Mouse (Mus musculus) large intestine, adult 2 months (tissue): ENCODE results near the gene Zdhhc20. TPM values are rescaled to one million over a fixed set of nuclear protein-coding genes. Genes with fewer than 3 reads are reported as not detected.
"Not testable (repeated sequence)": the region's sequence is repeated elsewhere in the genome, so short reads cannot be mapped to it uniquely, and the experiment has no call there.

Experiments
- DNase-seq: peaks from one replicate; pipeline ENCODE4 v3.0.0-alpha.2; 2012; ENCODE audit warnings: low read depth, low spot score
- WGBS: fragments of 180-500 bp; shearing (Covaris S2); methylation state at CpG from one replicate; pipeline ENCODE4 v1.1.7; 2018; 5-methylcytosine and 5-hydroxymethylcytosine counted together
- polyA plus RNA-seq: library from polyadenylated mRNA; depleted of rRNA; stranded (reverse); fragments of >200 nt; gene quantifications from 2 replicates; pipeline ENCODE4 v1.2.3, GENCODE M21; 2012

The Zdhhc20 gene
- polyA plus RNA-seq, 1 experiment = 5.2 TPM

DNA sequence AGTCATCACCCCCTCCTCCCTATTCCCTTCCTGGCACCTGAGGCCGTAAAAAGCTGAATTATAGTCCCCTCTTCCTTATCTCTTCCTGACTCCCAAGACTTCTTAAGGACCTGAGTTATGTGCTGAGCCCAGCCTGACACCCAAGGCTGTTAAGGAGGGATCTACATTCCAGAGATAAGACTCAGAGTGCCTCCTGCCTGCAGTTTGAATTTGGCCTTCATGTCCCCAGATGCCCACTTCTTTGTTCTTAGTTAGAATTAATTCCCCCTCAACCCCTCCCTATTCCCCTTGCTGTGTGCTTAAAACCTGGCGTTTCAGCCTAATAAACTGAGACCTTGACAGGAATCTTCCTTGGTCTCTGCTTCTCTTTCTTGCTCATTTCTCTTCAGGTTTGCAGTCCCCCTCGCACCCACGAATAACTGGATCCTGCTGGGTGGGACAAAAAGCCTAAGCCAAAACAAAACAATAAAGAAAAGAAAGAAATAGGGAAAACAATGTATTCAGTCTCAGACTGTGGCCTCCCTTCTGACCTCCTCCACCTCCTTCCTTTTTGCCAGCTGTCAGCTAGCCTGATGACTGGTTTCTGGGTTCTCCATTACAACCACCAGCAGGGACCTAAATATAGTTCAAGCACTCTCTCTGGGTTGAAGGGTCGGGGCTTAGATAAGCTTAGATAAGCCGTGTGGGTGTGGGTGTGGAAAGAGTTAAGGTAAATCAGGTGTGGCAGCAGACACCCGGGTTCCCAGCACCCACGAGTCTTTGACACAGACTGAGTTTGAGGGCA lies 6.2 kb upstream of the Zdhhc20 start:
- 50% methylated on average over 8 of the region's 8 CpGs for WGBS

DNA sequence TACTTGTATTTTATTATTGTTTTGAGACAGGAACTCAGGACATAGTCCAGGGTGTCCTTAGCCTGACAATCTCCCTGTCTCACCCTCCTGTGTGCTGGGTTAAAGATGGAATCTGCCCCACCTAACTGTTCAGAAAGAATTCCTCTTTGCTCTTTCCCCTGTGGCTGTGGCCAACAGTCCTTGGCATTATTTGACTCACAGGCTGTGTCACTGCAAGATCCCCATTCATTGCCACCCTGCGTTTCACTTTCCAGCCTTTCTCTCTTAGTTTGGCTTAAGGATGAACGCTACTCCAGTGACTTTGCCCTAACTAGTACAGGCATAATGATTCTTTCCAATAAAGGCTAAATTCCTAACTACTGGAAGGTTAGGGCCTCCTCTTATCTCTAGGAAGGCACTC lies 4.3 kb upstream of the Zdhhc20 start:
- 56% methylated on average over 2 of the region's 2 CpGs for WGBS
- no peak for DNase-seq

More for the DNA sequence above, 6.2 kb upstream of the Zdhhc20 start:
- DNase-seq = not testable (repeated sequence)

DNA sequence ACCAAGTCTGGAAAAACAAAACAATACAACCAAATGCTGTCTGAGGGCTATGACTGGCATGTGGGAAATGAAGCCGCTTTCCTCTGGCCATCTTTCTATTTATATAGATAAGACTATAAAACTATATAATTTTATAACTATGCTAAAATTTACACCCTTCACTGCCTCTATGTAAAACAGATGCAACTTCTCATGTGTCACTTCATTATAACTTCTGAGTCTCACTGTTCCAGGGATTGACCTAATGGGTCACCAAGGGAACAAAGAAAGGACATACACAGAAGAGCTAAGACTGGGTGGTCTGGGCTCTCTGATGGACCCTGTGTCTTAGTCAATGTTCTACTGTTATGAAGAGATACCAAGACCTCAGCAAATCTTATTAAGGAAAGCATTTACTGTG lies 2.9 kb upstream of the Zdhhc20 start:
- no peak for DNase-seq
- 30% methylated on average over 1 of the region's 1 CpGs for WGBS

DNA sequence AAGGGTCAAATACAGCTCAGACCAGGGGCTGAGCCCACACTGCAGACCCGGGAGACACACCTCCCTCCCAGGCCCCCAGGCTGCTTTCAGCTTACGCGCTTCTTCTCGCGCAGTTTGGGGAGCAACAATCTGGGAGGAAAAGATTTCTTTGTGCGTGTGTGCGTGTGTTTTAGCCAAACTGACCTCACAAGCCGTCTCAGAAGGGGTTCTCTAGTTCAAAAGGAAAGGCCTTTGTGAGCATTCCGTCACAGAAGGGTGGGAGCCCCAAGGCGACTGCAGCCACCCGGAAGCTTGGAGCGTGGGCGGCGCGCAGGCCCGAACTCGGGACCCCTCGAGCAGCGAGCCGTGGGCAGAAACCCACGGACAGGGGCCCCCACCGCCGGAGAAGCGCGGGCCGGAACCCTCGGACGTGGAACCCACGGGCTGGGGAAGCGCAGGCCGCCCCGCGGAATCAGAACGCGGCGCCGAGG lies 500 bp downstream of the Zdhhc20 start:
- WGBS = 1% methylated on average over 37 of the region's 37 CpGs
- no peak for DNase-seq

DNA sequence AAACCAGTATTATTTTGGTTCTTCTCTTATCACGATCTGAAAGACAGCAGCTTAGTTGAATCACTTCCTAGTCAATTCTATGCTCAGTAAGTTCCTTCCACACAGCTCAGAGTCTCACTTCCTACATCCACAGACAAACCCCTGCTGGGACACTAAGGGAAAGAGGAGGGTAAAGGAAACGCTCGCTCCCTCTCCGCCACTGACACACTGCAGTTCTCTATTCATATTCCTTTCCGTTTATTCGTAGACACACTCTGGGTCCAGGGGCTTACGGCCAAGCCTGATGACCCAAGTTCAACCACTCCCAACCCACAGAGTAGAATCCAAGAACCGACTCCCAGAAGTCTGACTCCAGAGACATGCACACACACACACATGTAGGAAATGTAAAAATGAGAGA lies 2.9 kb downstream of the Zdhhc20 start:
- DNase-seq = no peak
- 31% methylated on average over 8 of the region's 8 CpGs for WGBS

DNA sequence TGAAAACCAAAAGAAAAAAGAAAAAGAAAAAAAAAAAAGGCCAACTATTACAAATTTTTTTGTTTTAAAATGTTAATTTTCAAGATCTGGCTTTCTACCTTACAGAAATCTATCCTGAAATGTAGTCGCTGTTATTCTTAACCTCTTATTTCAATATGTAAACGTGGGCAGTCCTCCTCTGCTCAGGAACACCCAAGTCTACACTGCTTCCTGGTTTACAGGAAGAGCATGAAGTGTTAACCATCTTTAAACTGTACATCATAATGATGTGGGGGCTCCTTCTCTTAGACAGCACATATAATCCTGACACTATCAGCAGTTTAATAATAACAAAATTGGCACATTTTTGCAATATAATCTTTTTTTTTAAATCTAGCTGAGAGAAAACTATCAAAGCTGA lies 4.0 kb downstream of the Zdhhc20 start:
- DNase-seq = no peak
- 59% methylated on average over 2 of the region's 2 CpGs for WGBS

DNA sequence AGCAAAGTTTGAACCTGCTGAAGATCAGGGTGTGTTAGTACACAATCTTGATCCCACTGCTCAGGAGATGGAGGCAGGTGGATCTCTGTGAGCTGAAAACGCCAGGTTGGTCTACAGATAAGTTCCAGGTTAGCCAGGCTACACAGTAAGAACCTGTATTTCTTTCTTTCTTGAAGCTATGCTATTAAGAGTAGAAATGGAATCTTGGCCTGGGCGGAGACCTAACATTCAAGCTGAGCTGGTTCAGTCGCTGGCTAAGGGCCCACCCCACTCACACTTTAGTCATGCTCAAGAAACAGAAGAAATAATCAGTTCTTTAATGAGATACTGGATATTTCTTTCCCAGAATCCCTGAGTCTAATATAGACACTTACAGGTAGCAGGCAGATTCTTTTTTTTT lies 6.7 kb downstream of the Zdhhc20 start:
- no peak for DNase-seq
- WGBS = 40% methylated on average over 3 of the region's 3 CpGs

DNA sequence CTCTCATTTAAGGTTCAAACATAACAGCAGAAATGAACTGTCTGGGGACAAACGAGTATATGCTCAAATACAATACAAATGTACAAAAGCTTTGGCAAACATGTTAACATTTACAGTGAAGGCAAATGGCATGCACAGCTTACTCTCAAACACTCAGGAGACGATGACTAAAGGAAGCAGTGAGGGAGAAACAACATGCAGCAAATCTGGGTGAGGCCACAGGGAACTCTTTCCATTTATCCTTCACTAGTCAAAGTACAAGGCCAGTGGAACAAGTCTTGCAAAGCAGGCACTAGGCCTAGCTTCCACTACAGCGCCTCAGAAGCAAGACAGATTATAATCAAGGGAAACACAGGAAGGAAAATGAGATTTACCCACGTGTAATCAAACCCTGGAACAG lies 7.4 kb downstream of the Zdhhc20 start:
- 13% methylated on average over 4 of the region's 4 CpGs for WGBS
- DNase-seq = peak; percentile 75

DNA sequence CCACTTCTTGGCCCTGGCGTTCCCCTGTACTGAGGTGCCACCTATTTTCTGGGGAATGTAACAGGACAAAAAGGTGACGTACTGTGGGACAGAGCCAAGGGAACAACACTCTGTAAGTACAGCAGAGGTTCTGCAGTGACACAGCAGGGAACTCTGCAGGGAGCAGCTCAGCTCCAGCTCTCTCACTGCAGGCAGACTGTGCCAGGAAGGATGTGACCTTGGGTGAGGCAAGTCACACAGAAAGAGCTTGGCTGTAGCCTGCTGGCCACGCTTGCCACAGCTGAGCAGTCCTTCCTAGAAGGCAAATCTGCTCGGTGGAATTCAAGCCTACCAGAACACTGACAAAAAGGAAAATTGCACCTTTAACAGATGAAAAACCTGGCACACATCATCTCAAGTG lies 8.3 kb downstream of the Zdhhc20 start:
- 28% methylated on average over 4 of the region's 4 CpGs for WGBS
- no peak for DNase-seq

DNA sequence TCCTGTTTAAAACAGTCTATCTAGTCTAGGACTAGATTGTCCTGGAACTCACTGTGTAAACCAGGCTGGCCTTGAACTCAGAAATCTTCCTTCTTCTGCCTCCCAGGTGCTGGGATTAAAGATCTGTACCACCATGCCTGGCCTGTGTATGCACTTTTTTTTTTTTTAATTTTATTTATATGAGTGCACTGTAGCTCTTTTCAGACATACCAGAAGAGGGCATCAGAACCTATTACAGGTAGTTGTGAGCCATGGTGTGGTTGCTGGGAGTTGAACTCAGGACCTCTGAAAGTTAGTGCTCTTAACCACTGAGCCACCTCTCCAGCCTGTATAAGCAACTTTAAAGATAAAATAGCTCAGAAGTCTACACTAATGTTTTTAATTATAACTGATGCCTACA lies 9.0 kb downstream of the Zdhhc20 start:
- DNase-seq = no peak

DNA sequence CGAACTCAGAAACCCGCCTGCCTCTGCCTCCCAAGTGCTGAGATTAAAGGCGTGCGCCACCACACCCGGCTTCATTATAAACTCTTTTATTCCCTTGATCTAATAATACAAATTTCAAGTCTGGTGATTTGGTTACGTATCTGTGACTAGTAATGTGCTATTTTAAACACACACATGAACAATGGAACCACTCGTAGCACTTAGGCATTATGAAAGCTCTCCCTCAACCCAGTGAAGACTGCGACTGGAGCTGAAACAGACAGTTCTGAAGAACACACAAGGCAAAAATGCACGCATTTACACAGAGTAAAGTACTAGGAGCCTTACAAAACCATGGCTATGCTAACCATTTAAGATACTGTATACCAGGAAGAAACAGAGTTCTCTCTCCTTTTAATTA lies 12.2 kb downstream of the Zdhhc20 start:
- no peak for DNase-seq
- 93% methylated on average over 9 of the region's 9 CpGs for WGBS

DNA sequence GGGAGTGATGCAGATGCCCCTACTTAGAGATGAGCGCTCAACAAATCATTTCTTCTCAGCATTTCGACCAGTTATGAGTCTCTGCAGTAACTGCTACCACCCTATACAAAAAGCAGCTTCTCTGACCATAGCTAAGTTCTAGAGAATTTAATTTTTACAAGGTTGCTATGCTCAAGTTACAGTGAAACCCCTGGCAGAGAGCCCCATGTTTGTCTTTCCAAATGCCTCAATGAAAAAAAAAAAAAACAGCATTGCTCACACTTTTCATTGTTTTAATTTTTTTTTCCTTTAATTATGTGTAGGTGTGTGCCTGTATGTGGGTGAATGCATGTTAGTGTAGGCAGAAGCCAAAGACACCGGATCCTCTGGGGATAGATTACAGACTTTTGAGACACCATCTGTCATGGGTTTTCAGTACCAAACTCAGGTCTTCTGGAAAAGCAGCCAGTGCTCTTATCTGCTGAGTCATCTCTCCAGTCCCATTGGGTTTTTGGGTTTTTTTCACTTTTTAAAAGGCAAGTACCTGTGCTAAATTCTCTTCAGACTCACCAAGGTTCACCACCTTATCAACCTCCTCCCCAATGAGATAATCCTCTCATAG lies 23.3 kb downstream of the Zdhhc20 start:
- 85% methylated on average over 3 of the region's 3 CpGs for WGBS
- DNase-seq = no peak

DNA sequence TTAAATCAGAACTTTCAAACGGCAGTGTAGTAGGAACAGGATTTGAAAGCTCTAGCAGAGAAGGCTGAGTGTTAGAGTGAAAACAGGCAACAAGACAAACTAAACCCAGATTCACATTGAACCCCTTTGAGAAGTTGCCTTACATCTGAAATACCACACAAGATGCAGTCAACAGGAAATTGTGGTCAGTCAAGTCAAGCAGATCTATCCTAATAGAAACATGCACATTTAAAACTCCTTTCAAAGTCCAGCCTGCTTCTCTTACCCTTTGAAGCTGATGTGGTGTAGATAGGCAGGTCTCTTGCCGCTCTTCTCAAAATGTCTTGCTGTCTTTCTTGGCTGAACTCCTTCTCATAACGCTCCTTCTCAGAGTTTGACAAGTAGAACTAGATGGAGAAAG lies 24.8 kb downstream of the Zdhhc20 start:
- 79% methylated on average over 3 of the region's 3 CpGs for WGBS
- DNase-seq = no peak

DNA sequence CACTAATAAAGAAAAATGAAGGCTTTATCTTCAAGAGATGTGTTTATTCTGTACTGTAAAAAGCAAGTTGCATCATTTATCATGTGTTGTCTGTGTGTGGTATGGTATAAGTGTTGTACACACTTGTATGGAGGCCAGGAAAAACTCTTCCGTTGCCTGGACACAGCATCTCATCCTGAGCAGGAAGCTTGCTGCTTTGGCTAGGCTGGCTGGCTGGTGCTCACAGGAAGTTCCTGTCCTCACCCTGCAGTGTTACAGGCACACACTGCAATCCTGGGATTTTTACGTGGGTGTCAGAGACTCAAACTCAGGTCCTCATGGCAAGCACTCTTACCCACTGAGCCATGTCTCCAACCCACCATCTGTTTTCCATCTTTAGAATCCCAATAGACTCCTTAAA lies 26.9 kb downstream of the Zdhhc20 start:
- DNase-seq = no peak
- 65% methylated on average over 2 of the region's 2 CpGs for WGBS

DNA sequence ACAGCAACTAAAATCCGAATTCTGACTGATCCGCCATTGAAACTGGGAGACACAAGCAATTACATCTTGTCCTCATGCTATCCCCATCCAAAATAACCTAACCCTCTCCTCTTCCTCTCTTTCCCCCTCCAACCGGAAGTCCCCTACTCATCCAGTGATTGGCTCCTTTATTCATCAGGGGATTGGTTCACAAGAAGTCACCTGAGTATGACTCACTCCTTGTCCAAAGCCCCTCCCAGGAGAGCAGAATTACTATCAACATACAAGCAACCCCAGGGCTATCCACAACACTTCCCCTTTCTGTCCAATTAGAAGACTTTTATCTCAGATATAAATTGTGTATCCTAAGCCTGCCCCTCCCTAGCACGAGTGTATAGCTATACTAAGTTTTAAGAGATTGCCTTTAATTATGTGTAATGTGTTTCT lies 28.1 kb downstream of the Zdhhc20 start:
- 75% methylated on average over 4 of the region's 4 CpGs for WGBS
- no peak for DNase-seq

DNA sequence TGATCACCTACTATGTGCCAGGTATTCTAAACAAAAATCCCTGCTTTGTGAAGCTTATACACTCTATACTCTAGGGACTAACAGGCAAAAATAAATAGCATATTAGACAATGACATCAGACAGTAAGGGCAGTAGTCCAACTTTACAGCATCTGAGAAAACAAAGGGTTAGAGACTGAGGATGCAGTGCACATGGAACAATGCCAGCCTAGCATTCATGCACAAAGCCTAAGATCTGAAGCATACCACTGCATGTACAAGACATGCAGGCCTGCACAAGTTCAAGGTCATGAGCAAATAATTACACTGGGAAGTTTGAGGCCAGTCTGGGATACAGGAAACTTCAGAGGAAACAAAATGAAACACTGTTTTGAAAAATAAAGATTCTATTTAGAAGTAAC lies 30.6 kb downstream of the Zdhhc20 start:
- DNase-seq = no peak

DNA sequence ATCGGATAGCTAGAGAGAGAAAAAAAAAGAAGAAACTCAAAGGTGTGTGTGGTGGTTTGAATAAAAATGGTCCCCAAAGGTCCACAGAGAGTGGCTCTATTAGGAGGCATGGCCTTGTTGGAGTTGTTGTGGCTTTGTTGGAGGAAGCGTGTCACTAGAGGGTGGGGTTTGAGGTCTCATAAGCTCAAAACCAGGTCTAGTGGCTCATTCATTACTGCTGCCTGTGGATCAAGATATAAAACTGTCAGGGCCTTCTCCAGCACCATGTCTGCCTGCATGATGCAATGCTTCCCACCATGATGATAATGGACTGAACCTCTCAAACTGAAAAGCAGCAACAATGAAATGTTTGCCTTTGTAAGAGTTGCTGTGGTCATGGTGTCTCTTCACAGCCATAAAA lies 31.5 kb downstream of the Zdhhc20 start:
- 94% methylated on average over 2 of the region's 2 CpGs for WGBS
- no peak for DNase-seq

DNA sequence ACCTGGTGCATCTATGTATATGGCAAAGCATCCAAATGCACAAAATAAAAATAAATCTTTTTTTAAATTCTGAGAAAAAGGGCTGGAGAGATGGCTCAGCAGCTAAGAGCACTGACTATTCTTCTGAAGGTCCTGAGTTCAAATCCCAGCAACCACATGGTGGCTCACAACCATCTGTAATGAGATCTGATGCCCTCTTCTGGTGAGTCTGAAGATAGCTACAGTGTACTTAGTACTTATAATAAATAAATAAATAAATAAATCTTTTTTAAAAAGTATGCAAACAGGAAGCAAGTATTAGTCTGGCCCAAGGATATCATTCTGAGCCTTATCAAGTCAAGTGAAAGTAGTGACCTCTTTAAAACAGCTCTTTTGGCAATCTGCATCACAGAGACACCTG lies 34.0 kb downstream of the Zdhhc20 start:
- not testable (repeated sequence) for DNase-seq

DNA sequence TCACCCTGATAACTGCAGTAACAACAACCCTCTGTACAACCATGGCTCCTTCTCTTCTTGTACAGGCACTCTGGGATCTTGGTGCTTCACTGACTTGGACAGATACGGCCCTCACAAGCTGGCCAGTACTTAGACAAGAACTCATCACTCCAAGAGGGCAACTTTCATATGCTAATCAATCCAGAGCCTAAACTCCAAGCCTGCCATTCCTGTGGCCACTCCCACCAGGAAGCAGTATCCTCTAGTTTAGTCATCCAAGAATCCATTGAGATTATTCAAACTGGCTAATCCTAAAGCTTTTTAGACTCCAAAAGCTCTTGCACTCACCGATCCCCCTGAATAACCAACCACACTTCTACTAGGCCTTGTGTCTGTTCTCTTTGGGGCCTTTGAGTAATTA lies 37.1 kb downstream of the Zdhhc20 start:
- 87% methylated on average over 2 of the region's 2 CpGs for WGBS
- DNase-seq = no peak

DNA sequence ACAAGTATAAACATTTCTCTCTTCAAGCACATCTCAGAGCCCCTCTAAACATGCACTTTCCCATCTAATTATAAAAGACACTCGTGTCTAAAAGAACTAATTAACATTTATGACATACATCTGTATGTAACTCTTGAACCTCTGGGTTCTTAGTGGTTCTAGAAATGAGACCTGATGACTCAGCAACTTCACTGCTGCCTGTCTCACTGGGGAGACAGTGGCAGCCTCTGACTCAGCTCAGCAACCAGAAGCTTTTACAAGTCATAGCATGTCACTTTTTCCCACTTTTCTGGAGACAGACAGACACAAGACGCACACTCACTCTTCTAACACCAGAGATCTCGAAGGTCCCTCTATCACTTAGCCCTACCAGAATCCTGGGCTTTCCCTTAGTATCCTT lies 39.7 kb downstream of the Zdhhc20 start:
- WGBS = 69% methylated on average over 3 of the region's 3 CpGs
- DNase-seq = no peak

DNA sequence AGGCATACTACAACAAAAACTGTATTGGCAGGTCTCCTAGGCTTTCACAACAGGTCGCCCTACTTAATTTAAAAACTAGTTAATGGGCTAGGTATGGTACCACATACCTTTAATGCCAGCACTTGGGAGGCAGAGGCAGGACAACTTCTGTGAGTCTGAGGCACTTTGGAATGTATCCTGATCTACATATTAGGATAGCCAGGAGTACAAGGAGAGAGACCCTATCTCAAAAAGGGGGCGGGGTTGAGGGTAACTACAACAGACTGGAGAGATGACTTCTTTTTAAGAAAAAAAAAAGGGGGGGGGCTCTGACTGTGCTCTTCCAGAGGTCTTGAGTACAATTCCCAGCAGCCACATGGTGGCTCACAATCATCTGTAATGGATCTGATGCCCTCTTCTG lies 41.4 kb downstream of the Zdhhc20 start:
- 96% methylated on average over 2 of the region's 2 CpGs for WGBS

DNA sequence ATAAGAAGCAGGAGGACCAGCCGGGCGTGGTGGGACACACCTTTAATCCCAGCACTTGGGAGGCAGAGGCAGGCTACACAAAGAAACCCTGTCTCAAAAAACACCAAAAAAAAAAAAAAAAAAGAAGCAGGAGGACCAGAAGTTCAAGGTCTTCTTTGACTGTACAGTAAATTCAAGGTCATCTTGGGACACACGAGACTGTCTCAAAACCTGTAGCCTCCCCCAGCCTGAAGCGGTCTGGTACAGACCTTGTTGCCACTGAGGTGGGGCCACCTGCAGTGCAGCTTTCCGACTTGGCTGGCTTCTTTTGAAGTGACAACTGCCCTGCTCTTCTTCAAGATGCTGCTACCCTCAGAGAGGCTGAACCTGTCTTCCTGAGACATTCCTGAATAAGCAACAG lies 42.0 kb downstream of the Zdhhc20 start:
- not testable (repeated sequence) for DNase-seq
- WGBS = 71% methylated on average over 5 of the region's 5 CpGs

More for the DNA sequence above, 41.4 kb downstream of the Zdhhc20 start:
- DNase-seq = no peak
